Mouse (Mus musculus) thymus, postnatal 0 days (tissue): ENCODE measurements around the gene Fbxw2. TPM values are rescaled to one million over a fixed set of nuclear protein-coding genes. Genes with fewer than 3 reads are reported as not detected.
A peak's percentile ranks its signal among the peaks of the same experiment; 100 is the strongest.
"Not testable (repeated sequence)": the region's sequence is repeated elsewhere in the genome, so short reads cannot be mapped to it uniquely, and the experiment has no call there.

Experiments
- DNase-seq: peaks from one replicate; pipeline ENCODE4 v3.0.0-alpha.2; 2015; ENCODE audit warnings: low spot score
- polyA plus RNA-seq: library from polyadenylated mRNA; unstranded; fragments of >200 nt; fragmentation: Nextera tagmentation; extraction: Ambion mirVana; gene quantifications from 2 replicates; pipeline ENCODE4 v1.2.1, GENCODE M21; 2015

The Fbxw2 gene
- polyA plus RNA-seq, 1 experiment from 2014 or later, result 106 TPM

DNA sequence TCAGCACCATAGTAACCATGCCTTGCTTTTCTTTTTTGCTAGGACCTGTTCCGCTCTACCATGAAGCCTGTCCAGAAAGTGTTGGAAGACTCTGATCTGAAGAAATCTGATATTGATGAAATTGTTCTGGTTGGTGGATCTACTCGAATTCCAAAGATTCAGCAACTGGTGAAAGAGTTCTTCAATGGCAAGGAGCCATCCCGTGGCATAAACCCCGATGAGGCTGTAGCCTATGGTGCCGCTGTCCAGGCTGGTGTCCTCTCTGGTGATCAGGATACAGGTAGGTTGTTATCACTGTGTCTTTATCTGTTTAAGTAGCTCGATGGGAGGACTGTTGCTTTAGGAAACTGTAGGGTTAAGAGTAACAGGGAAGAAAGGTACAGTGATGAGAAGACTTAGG is 51.6 kb downstream of the Fbxw2 start:
- DNase-seq, result no peak

GRCm38 (mm10) chr2:34773673-34774072 is 52.4 kb downstream of the Fbxw2 start:
- no peak for DNase-seq

GRCm38 (mm10) chr2:34772252-34773235 is 53.6 kb downstream of the Fbxw2 start:
- peak; percentile 77 for DNase-seq

DNA sequence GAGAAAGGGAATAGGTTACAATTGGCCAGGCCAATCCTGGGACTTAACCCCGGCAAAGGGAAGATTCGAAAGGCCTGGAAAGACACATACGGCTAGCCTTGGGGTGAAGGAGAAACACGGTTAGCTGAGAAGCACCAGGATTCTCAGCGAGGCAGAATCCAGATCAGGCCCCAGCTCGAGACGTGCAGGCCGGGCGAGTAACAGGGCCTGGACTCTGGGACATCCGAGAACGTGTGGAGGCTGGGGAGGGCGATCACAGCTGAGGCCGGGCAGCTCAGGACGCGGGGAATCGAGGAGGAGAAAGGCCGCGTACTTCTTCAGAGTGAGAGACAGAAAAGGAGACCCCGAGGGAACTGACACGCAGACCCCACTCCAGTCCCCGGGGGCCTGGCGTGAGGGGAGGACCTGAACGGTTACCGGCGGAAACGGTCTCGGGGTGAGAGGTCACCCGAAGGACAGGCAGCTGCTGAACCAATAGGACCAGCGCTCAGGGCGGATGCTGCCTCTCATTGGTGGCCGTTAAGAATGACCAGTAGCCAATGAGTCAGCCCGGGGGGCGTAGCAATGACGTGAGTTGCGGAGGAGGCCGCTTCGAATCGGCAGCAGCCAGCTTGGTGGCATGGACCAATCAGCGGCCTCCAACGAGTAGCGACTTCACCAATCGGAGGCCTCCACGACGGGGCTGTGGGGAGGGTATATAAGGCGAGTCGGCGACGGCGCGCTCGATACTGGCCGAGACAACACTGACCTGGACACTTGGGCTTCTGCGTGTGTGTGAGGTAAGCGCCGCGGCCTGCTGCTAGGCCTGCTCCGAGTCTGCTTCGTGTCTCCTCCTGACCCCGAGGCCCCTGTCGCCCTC is 54.5 kb downstream of the Fbxw2 start, which contains the start of gene Hspa5:
TSS of gene Hspa5 (plus strand) at position 603 of the 859 bp plus-strand sequence.
- peak; percentile 100 for DNase-seq

GRCm38 (mm10) chr2:34770951-34771350 is 55.2 kb downstream of the Fbxw2 start:
- DNase-seq, result no peak

DNA sequence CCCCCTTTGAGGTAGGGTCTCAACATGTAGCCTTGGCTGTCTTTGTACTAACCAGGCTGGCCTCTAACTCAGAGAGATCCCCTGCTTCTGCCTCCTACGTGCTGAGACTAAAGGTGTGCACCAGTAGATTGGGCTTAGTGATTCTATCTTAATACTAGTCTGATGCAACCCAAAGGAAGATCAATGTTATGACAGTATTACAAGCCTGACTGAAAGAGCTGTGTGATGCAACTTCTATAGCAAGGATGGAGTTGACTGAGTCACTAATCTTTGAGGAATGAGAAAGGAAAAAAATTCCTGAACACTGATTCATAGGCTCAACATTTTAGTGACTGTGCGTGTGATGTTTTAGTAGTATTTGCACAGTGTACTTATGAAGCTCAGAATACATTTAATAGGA is 56.1 kb downstream of the Fbxw2 start:
- DNase-seq, result no peak

DNA sequence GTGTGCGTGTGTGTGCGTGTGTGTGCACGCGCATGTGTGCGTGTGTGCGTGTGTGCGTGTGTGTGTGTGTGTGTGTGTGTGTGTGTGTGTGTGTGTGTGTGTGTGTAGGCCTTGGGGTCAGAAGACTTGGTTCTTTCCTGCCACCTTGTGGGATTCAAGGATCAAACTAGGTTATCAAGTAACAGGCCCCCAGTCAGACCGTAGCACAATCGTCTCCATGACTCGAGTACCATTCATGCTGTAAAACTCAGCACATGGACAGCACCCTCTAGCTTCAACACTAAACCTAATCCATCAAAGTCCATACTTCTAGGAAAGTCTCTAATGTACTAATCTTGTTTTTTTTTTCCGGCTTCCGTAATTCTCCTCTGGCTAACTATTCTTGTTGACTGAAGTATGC is 61.3 kb downstream of the Fbxw2 start:
- no peak for DNase-seq

DNA sequence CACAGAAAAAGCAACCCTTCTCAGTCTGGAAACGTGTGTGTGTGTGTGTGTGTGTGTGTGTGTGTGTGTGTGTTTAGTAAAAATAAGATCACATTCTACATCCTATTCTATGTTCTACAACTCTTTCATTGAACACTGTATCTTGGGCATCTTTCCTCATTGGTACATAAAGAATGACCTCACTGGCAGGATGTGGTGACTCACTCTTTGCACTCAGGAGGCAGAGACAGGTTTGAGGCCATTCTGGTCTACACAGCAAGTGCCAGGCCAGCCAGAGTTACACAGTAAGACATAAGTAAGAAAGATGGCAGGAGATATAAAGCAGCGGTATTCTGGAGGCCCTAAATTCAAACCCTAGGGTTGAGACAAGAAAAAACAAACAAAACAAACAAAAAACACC is 63.2 kb downstream of the Fbxw2 start:
- DNase-seq, result no peak

DNA sequence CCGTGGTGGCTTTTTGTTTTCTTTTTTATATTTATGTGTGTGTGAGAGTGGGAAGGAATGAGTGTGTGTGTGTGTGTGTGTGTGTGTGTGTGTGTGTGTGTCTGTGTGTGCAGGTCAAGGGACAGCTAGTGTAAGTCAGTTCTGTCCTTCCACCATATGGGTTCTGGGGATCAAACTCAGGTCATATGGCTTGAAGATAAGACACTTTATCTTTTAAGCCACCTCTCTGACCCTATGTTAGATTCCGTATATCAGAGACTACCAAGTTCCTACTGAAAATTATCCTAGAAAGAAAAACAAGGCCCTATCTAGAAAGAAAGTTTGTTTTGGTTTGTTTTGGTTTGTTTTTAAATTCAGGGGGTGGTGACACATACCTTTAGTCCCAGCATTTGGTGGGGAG is 63.9 kb downstream of the Fbxw2 start:
- no peak for DNase-seq

DNA sequence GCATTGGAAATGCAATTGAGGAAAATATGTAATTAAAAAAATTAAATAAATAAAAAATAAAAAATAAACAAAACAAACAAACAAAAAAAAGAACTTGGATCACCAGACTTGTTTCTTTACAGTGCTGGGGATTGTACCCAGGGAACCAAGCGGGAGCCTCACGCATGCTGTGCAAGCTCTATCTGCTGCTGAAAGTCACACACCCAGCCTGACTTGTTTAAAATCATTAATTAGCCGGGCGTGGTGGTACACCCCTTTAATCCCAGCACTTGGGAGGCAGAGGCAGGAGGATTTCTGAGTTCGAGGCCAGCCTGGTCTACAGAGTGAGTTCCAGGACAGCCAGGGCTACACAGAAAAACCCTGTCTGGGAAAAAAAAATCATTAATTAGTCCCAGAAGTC is 64.8 kb downstream of the Fbxw2 start:
- DNase-seq, result not testable (repeated sequence)

DNA sequence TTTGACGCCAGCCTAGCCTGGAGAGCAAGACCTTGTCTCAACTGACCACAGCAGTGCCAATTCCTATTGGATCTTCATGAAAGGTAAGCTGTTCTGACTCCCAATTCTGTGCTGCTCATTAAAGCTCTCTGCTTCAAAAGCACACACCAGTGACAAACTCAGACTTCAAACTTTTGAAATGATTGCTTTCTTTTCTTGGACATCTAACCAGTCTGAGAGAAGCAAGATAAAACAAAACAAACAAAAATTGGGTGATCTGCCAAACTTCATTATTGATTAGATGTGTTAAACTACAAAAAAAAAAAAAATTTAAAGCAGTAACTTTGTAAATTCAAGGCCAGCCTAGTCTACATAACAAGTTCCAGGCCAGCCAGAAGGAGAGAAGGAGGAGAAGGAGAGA is 68.8 kb downstream of the Fbxw2 start:
- DNase-seq, result no peak

DNA sequence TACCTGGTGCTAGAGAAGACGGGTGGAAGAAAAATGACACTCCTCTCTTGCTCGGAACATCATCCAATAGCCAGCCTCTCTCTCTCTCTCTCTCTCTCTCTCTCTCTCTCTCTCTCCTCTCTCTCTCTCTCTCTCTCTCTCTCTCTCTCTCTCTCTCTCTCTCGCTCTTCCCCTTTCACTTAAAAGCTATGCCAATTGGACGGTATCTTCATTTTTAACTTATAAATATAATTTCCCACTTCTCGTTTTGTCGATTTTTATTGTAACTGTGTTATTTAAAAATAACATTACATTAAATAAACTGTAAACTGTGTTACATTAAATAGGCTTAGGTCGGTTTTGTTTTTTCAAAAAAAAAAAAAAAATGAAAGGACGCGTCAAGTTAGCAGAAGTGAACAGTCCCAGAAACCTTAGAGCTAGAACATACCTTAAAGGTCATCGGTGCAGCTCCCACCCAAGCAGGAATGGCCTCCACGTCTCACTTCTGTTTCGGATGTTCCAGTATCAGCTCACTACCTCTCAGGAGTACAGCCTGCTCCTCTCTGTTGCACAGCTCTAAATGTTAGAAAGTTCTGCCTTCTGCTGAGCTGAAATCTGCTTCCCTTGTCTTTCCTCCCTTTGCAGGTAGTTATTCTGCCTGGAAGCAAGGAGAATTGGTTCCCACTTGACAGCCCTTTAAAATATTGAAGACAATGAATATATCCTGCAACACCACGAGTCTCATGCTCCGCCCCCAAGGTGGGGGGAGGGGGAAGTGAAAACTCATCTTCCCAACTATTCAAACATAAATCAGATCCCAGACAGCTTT is 71.4 kb downstream of the Fbxw2 start, which contains the start of gene Gapvd1:
TSS of gene Gapvd1 (minus strand) at position 682 of the 808 bp plus-strand sequence.
- DNase-seq, result peak; percentile 44

Other genes starting within 250 kb of the Fbxw2 start
- 64.4 and 79.7 TPM in 2 replicates for gene Gapvd1, start 71.1 kb downstream of the Fbxw2 start, polyA plus RNA-seq
- gene Hspa5, start 54.3 kb downstream of the Fbxw2 start, polyA plus RNA-seq, result 347 and 475 TPM in 2 replicates
- 35.1 and 37.3 TPM in 2 replicates for gene Rabepk, start 26.4 kb downstream of the Fbxw2 start, polyA plus RNA-seq
- 0.08 TPM in 1 of 2 replicates, not detected in the other for gene Gm34653, start 6.7 kb upstream of the Fbxw2 start, polyA plus RNA-seq
- 0.30 and 0.62 TPM in 2 replicates for gene Cutal, start 48.1 kb upstream of the Fbxw2 start, polyA plus RNA-seq
- 81.1 and 85.3 TPM in 2 replicates for gene Psmd5, start 48.7 kb upstream of the Fbxw2 start, polyA plus RNA-seq
- gene Phf19, start 87.7 kb upstream of the Fbxw2 start, polyA plus RNA-seq, result 10.7 TPM in 2 replicates
- 14.3 and 15.4 TPM in 2 replicates for gene Traf1, start 135.5 kb upstream of the Fbxw2 start, polyA plus RNA-seq
- 0.07 and 0.22 TPM in 2 replicates for gene Hc, start 235.1 kb upstream of the Fbxw2 start, polyA plus RNA-seq